Mouse (Mus musculus) ES-E14 (cell line): ENCODE measurements around the gene Cox5b.

Source experiments
- HCFC1 ChIP-seq: IDR thresholded peaks from 2 replicates; pipeline ENCODE4 v1.6.1; 2012; ENCODE audit warnings: low read length, inconsistent platforms, borderline replicate concordance; ENCODE audit not compliant: insufficient read depth
- ZNF384 ChIP-seq: IDR thresholded peaks from 2 replicates; pipeline ENCODE4 v1.6.1; 2012; ENCODE audit warnings: low read depth, low read length, inconsistent platforms

- TF ChIP-seq ZNF384 (no peak), HCFC1 (no peak)
These were observed 496 bp upstream of the Cox5b start for GRCm38 (mm10) chr1:36690671-36691235.
